10 mouse cellular contexts compared by ENCODE assay signal in genomic region chr13:30235056-30235750, GRCm38 (mm10).
DNase-seq lines count a peak whose midpoint lies in the region; ATAC-seq and TF ChIP-seq lines count a peak whose summit lies in the region.
"Had no signal": no experiment of that assay in that cellular context is flagged by ENCODE, and none has a peak within 500 bp of the region (broad histone marks: within the 10 kb centered on the region; RNA-seq: fewer than 3 reads in every experiment).

No protein-coding gene starts in this region.

- ATAC-seq in forebrain, embryonic 13.5 days, result peak; percentile 58; the same call in 1 of the 2 replicates
- no peak for ATAC-seq in forebrain, embryonic 12.5 days (ENCODE audit: low FRiP score)
- peak; percentile 77 for ATAC-seq in lung, postnatal 0 days
- no peak for ATAC-seq in heart, embryonic 13.5 days (ENCODE audit: extremely low read depth, insufficient number of reproducible peaks, low FRiP score, low TSS enrichment)

- TF ChIP-seq CTCF in lung, postnatal 0 days (IDR thresholded peaks at IDR 0.05), result no peak

- no peaks in the 10 kb centered on the region for H3K27me3 ChIP-seq in forebrain, embryonic 13.5 days
- no peaks in the 10 kb centered on the region for H3K27me3 ChIP-seq in forebrain, embryonic 12.5 days
- no peaks in the 10 kb centered on the region for H3K27me3 ChIP-seq in lung, postnatal 0 days (replicated peaks; ENCODE audit: insufficient read depth, low read length)
- no peaks in the 10 kb centered on the region for H3K27me3 ChIP-seq in heart, embryonic 13.5 days (replicated peaks)
- H3K27me3 ChIP-seq: CH12.LX had no signal

- no peaks in the 10 kb centered on the region for H3K4me1 ChIP-seq in forebrain, embryonic 13.5 days
- H3K4me1 ChIP-seq in forebrain, embryonic 12.5 days, result no peaks in the 10 kb centered on the region
- H3K4me1 ChIP-seq in lung, postnatal 0 days (ENCODE audit: insufficient read depth, low read depth, low read length), result no peaks in the 10 kb centered on the region
- peaks cover 10% of the 10 kb centered on the region for H3K4me1 ChIP-seq in heart, embryonic 13.5 days

- H3K4me3 ChIP-seq in forebrain, embryonic 13.5 days, result no peak overlapping the region
- no peak overlapping the region for H3K4me3 ChIP-seq in forebrain, embryonic 12.5 days (replicated peaks)
- H3K4me3 ChIP-seq in lung, postnatal 0 days (ENCODE audit: low read depth, low read length), result no peak overlapping the region
- H3K4me3 ChIP-seq in heart, embryonic 13.5 days, result no peak overlapping the region

- H3K27ac ChIP-seq in forebrain, embryonic 13.5 days, result no peak overlapping the region
- H3K27ac ChIP-seq in forebrain, embryonic 12.5 days, result no peak overlapping the region
- 0 out of 2 replicates have a peak overlapping the region, but pooled peaks have one; percentile 7 for H3K27ac ChIP-seq in lung, postnatal 0 days (ENCODE audit: low read length)
- peak overlapping the region; percentile 29 for H3K27ac ChIP-seq in heart, embryonic 13.5 days (replicated peaks)

- H3K4me2 ChIP-seq in forebrain, embryonic 13.5 days, result no peak overlapping the region
- H3K4me2 ChIP-seq in forebrain, embryonic 12.5 days, result no peak overlapping the region
- 0 out of 2 replicates have a peak overlapping the region, but pooled peaks have one; percentile 3 for H3K4me2 ChIP-seq in lung, postnatal 0 days (replicated peaks; ENCODE audit: low read depth, low read length)
- H3K4me2 ChIP-seq in heart, embryonic 13.5 days, result peak overlapping the region; percentile 39

- no peak overlapping the region for H3K9ac ChIP-seq in forebrain, embryonic 13.5 days
- H3K9ac ChIP-seq in forebrain, embryonic 12.5 days, result no peak overlapping the region
- H3K9ac ChIP-seq in lung, postnatal 0 days (replicated peaks; ENCODE audit: low read depth), result no peak overlapping the region
- H3K9ac ChIP-seq in heart, embryonic 13.5 days, result 0 out of 2 replicates have a peak overlapping the region, but pooled peaks have one; percentile 37

- H3K9me3 ChIP-seq in forebrain, embryonic 13.5 days (replicated peaks), result no peaks in the 10 kb centered on the region
- H3K9me3 ChIP-seq in forebrain, embryonic 12.5 days, result no peaks in the 10 kb centered on the region
- H3K9me3 ChIP-seq in lung, postnatal 0 days (ENCODE audit: low read length), result no peaks in the 10 kb centered on the region
- H3K9me3 ChIP-seq in heart, embryonic 13.5 days, result no peaks in the 10 kb centered on the region

- TF ChIP-seq EP300 in lung, postnatal 0 days (IDR thresholded peaks at IDR 0.05), result no peak

- DNase-seq in lung, postnatal 0 days (ENCODE audit: low spot score), result peak; percentile 53
- no peak for DNase-seq in lung, postnatal 14 days
- DNase-seq in retina, embryonic 14.5 days (ENCODE audit: low spot score), result peak; percentile 66
- no peak for DNase-seq in MN1 (ENCODE audit: low spot score)
- no peak for DNase-seq in ovary, postnatal 10 days (ENCODE audit: low spot score)
- DNase-seq: thymus, adult 18-20 months had no signal

- no peaks in the 10 kb centered on the region for H3K36me3 ChIP-seq in forebrain, embryonic 13.5 days (ENCODE audit: poor library complexity, severe bottlenecking)
- no peaks in the 10 kb centered on the region for H3K36me3 ChIP-seq in forebrain, embryonic 12.5 days (replicated peaks)
- no peaks in the 10 kb centered on the region for H3K36me3 ChIP-seq in lung, postnatal 0 days (ENCODE audit: insufficient read depth, low read length)
- no peaks in the 10 kb centered on the region for H3K36me3 ChIP-seq in heart, embryonic 13.5 days

- WGBS in forebrain, embryonic 13.5 days, result 71% methylated on average over 11 of the region's 11 CpGs
- 75% methylated on average over 11 of the region's 11 CpGs for WGBS in forebrain, embryonic 12.5 days
- WGBS in lung, postnatal 0 days, result 67% methylated on average over 11 of the region's 11 CpGs
- WGBS in heart, embryonic 13.5 days, result 50% methylated on average over 11 of the region's 11 CpGs

Comparison
In these comparisons a context has a peak if more than half of its experiments do, and no peak if none do; other contexts are left out.
1. ATAC-seq: peak in forebrain, embryonic 13.5 days (single experiment) and lung, postnatal 0 days (single experiment); none in forebrain, embryonic 12.5 days (single experiment) and heart, embryonic 13.5 days (single experiment).
2. DNase-seq: peak in lung, postnatal 0 days (single experiment) and retina, embryonic 14.5 days (single experiment); none in lung, postnatal 14 days (single experiment), MN1 (single experiment) and ovary, postnatal 10 days (single experiment).
3. H3K27ac ChIP-seq: peak in lung, postnatal 0 days (single experiment) and heart, embryonic 13.5 days (single experiment); none in forebrain, embryonic 13.5 days (single experiment) and forebrain, embryonic 12.5 days (single experiment).
4. H3K4me2 ChIP-seq: peak in lung, postnatal 0 days (single experiment) and heart, embryonic 13.5 days (single experiment); none in forebrain, embryonic 13.5 days (single experiment) and forebrain, embryonic 12.5 days (single experiment).